Mouse (Mus musculus) hindbrain, embryonic 13.5 days (tissue): ENCODE data around the gene Arhgap17. TPM values are rescaled to one million over a fixed set of nuclear protein-coding genes. Genes with fewer than 3 reads are reported as not detected.

Experiments used
- ATAC-seq: fragments of 200-750 bp; cut with Nextera tagmentation; 2 replicates; pipeline ENCODE4 v1.8.0; 2017; ENCODE audit warnings: moderate TSS enrichment; ENCODE audit not compliant: low FRiP score
- H3K27ac ChIP-seq: fragments of 300-500 bp; sonication (generic); 2 replicates; pipeline ENCODE4 v1.5.1; 2015; ENCODE audit warnings: inconsistent platforms, mild to moderate bottlenecking, moderate library complexity
- H3K27me3 ChIP-seq: fragments of 300-500 bp; sonication (generic); 2 replicates; pipeline ENCODE4 v1.6.1; 2015; ENCODE audit warnings: mild to moderate bottlenecking, inconsistent platforms
- H3K36me3 ChIP-seq: fragments of 300-500 bp; sonication (generic); 2 replicates; pipeline ENCODE4 v1.6.1; 2015; ENCODE audit warnings: mild to moderate bottlenecking, inconsistent platforms
- H3K4me1 ChIP-seq: fragments of 300-500 bp; sonication (generic); replicated peaks from 2 replicates; pipeline ENCODE4 v1.6.1; 2015; ENCODE audit warnings: inconsistent platforms
- H3K4me2 ChIP-seq: fragments of 300-500 bp; sonication (generic); 2 replicates; pipeline ENCODE4 v1.6.1; 2015; ENCODE audit warnings: inconsistent platforms, mild to moderate bottlenecking, moderate library complexity
- H3K4me3 ChIP-seq: fragments of 300-500 bp; sonication (generic); 2 replicates; pipeline ENCODE4 v1.5.1; 2015; ENCODE audit warnings: mild to moderate bottlenecking, inconsistent platforms
- H3K9ac ChIP-seq: fragments of 300-500 bp; sonication (generic); 2 replicates; pipeline ENCODE4 v1.6.1; 2015; ENCODE audit warnings: mild to moderate bottlenecking, inconsistent platforms
- H3K9me3 ChIP-seq: fragments of 300-500 bp; sonication (generic); 2 replicates; pipeline ENCODE4 v1.6.1; 2016; ENCODE audit warnings: inconsistent platforms
- WGBS: fragments of 180-500 bp; shearing (Covaris S2); methylation state at CpG from one replicate; pipeline ENCODE4 v1.1.7; 2015; 5-methylcytosine and 5-hydroxymethylcytosine counted together
- polyA plus RNA-seq: library from polyadenylated mRNA; unstranded; fragments of >200 nt; fragmentation: Nextera tagmentation; extraction: Ambion mirVana; gene quantifications from 2 replicates; pipeline ENCODE4 v1.2.1, GENCODE M21; 2015

Arhgap17 gene
- polyA plus RNA-seq, 1 experiment from 2014 or later: 13.0 TPM

DNA sequence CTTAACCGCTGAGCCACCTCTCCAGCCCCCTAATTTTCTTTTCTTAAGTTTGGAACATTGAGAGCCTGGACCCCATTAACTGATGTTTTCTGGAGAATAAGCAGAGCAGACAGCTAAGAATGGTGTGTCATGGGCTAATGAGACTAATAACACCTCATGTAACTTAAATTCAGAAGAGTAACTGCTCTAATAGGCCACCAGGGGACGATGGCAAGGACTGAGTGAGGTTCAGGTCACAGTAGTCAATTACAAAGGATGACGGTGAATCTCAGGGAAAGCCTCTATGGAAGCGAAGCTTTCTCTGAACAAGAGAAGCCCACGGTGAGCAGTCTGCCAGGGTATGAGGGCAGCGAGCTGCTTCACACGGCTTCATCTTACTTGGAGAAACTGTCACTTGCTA is 74.3 kb downstream of the Arhgap17 start:
- Histone ChIP-seq H3K9me3 (no peaks in the 10 kb centered on the region), H3K4me2 (no peak overlapping the region), H3K36me3 (peaks cover 93% of the 10 kb centered on the region), H3K4me1 (no peaks in the 10 kb centered on the region), H3K27me3 (no peaks in the 10 kb centered on the region), H3K4me3 (no peak overlapping the region), H3K27ac (no peak overlapping the region), H3K9ac (no peak overlapping the region)
- ATAC-seq: no peak
- WGBS: 87% methylated on average over 7 of the region's 7 CpGs

GRCm38 (mm10) chr7:123293898-123294297 is 75.8 kb downstream of the Arhgap17 start:
- Histone ChIP-seq H3K9ac (no peak overlapping the region), H3K27ac (no peak overlapping the region), H3K36me3 (peaks cover 93% of the 10 kb centered on the region), H3K9me3 (no peaks in the 10 kb centered on the region), H3K27me3 (no peaks in the 10 kb centered on the region), H3K4me2 (no peak overlapping the region), H3K4me3 (no peak overlapping the region), H3K4me1 (no peaks in the 10 kb centered on the region)
- 94% methylated on average over 7 of the region's 7 CpGs for WGBS
- ATAC-seq: no peak

DNA sequence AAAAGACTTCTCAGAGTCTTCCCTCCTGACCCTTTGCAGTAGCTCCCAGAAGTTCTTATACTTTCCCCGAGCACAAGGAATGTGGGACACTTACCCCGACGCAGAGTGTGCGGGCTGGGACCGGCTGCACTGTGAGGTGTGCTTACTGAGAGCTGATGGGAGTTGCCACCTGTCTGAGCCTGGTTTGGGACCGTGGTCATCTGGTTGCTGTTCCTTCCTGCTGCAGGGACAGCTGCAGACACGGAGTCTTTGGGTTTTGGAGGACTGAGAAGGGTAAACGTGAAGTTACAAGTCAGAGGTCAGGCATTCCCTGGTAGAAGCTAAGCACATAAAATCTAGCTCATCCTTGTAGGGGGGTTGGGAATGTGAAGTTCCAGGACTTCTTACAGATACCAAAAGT is 77.8 kb downstream of the Arhgap17 start:
- WGBS: 89% methylated on average over 8 of the region's 8 CpGs
- Histone ChIP-seq H3K4me2 (no peak overlapping the region), H3K27me3 (no peaks in the 10 kb centered on the region), H3K4me3 (no peak overlapping the region), H3K4me1 (no peaks in the 10 kb centered on the region), H3K9ac (no peak overlapping the region), H3K9me3 (no peaks in the 10 kb centered on the region), H3K36me3 (peaks cover 87% of the 10 kb centered on the region), H3K27ac (no peak overlapping the region)
- no peak for ATAC-seq

DNA sequence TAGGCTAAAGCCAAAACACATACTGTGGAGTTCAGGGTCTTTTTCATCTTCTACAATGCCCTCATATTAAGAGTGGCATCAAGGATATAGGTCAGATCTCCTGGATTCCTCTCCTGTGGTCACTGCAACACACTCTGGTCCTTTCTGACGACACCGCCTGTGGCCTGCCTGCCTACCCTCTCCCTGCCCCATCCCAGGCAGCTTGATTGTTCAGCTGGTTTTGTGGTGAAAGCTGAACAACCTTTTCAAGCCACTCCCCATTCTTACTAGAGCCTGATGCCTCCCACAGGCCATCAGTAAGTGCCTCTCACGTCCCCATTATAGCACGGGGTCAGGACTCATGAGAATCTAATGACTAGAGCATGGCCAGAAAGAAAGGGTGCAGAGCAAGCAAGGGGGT is 80.5 kb downstream of the Arhgap17 start:
- H3K27ac ChIP-seq: no peak overlapping the region
- H3K4me3 ChIP-seq: no peak overlapping the region
- WGBS: 79% methylated on average over 4 of the region's 4 CpGs
- H3K9ac ChIP-seq: no peak overlapping the region
- no peaks in the 10 kb centered on the region for H3K27me3 ChIP-seq
- H3K4me2 ChIP-seq: no peak overlapping the region
- peaks cover 4% of the 10 kb centered on the region; the same call in 1 of the 2 replicates for H3K4me1 ChIP-seq
- ATAC-seq: no peak
- peaks cover 82% of the 10 kb centered on the region for H3K36me3 ChIP-seq
- no peaks in the 10 kb centered on the region for H3K9me3 ChIP-seq

DNA sequence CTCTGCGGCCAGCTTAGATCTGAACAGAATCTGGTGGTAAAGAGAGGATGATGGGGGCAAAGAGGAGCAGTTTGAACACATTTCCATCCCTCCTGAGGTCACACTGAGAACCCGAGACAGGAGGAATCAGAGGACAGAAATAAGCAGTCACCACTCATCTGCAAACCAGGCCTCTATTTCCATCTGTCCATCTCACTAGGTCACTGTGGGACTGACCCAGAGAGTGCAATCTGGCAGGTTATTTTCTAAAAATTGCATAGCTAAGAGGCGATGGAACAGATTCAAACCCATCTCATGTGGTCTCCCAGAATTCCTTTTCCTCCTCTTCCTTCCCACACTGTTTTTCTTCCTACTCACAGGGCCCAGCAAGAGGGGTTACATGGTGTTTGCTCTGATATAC is 81.8 kb downstream of the Arhgap17 start:
- ATAC-seq: no peak
- 96% methylated on average over 3 of the region's 3 CpGs for WGBS

GRCm38 (mm10) chr7:123285896-123286295 is 83.8 kb downstream of the Arhgap17 start:
- ATAC-seq: no peak
- Histone ChIP-seq H3K9ac (no peak overlapping the region), H3K4me1 (peaks cover 4% of the 10 kb centered on the region), H3K4me3 (no peak overlapping the region), H3K27me3 (no peaks in the 10 kb centered on the region), H3K36me3 (peaks cover 63% of the 10 kb centered on the region), H3K4me2 (no peak overlapping the region), H3K27ac (no peak overlapping the region), H3K9me3 (no peaks in the 10 kb centered on the region)
- 96% methylated on average over 5 of the region's 5 CpGs for WGBS

More for the DNA sequence above, 81.8 kb downstream of the Arhgap17 start:
- Histone ChIP-seq H3K27me3 (no peaks in the 10 kb centered on the region), H3K27ac (no peak overlapping the region), H3K4me1 (peaks cover 4% of the 10 kb centered on the region), H3K9me3 (no peaks in the 10 kb centered on the region), H3K4me2 (no peak overlapping the region), H3K9ac (no peak overlapping the region), H3K4me3 (no peak overlapping the region), H3K36me3 (peaks cover 75% of the 10 kb centered on the region)

- Histone ChIP-seq H3K36me3 (peaks cover 57% of the 10 kb centered on the region), H3K9ac (no peak overlapping the region), H3K9me3 (no peaks in the 10 kb centered on the region), H3K4me2 (no peak overlapping the region), H3K4me1 (peaks cover 4% of the 10 kb centered on the region), H3K27ac (no peak overlapping the region), H3K27me3 (no peaks in the 10 kb centered on the region), H3K4me3 (no peak overlapping the region)
- ATAC-seq: no peak
- 81% methylated on average over 4 of the region's 4 CpGs for WGBS
Observed at GRCm38 (mm10) chr7:123283826-123284225, 85.9 kb downstream of the Arhgap17 start.

DNA sequence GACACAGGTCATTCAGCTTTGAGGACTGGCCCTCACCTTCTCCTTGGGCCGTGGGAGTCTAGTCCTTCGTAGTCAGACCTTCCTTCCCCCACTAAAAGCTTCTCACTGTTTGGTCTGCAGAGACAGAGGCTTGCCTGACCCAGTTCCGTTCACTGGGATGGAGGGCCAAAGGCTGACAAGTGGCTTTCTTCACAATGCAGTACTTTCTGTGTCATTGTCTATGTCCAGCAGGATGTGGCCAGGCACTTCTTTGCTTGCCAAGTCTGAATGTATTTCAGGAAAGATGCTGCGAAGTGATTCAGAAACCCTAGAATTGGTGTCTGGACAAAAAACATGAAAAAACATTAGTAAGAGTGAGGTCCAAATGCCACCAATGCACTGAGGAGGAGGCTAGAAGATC is 89.9 kb downstream of the Arhgap17 start:
- Histone ChIP-seq H3K4me3 (no peak overlapping the region), H3K9me3 (no peaks in the 10 kb centered on the region), H3K27me3 (no peaks in the 10 kb centered on the region), H3K9ac (no peak overlapping the region), H3K4me1 (no peaks in the 10 kb centered on the region; the same call in 1 of the 2 replicates), H3K27ac (no peak overlapping the region), H3K36me3 (peaks cover 60% of the 10 kb centered on the region), H3K4me2 (no peak overlapping the region)
- no peak for ATAC-seq
- 90% methylated on average over 4 of the region's 4 CpGs for WGBS

DNA sequence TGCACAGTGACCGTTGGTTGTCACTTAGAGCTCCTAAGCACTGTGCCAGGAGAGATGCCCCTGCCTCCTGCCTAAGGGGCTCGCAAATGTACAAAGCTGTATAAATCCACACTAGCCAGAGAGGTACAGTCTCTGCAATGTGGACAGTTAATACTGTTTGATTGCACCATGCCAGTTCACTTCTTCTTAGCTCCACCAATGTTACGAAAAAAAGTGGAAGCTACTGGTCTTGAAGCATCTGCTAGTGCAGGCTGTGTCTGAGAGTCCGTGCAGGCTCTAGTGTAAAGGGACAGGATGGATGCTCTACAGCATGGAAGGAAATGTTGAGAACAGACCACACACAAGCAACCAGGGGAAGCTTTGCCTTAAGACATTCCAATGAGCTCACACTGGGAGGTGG is 93.1 kb downstream of the Arhgap17 start:
- Histone ChIP-seq H3K4me1 (peaks cover 6% of the 10 kb centered on the region; the same call in 1 of the 2 replicates), H3K36me3 (peaks cover 44% of the 10 kb centered on the region), H3K9ac (no peak overlapping the region), H3K4me3 (no peak overlapping the region), H3K27me3 (no peaks in the 10 kb centered on the region), H3K4me2 (no peak overlapping the region), H3K27ac (no peak overlapping the region), H3K9me3 (no peaks in the 10 kb centered on the region)
- ATAC-seq: no peak
- WGBS: 92% methylated on average over 4 of the region's 4 CpGs

GRCm38 (mm10) chr7:123273056-123273455 is 96.7 kb downstream of the Arhgap17 start:
- ATAC-seq: no peak
- WGBS: 61% methylated on average over 11 of the region's 11 CpGs
- Histone ChIP-seq H3K4me2 (no peak overlapping the region), H3K9me3 (no peaks in the 10 kb centered on the region), H3K4me3 (no peak overlapping the region), H3K9ac (no peak overlapping the region), H3K27ac (no peak overlapping the region), H3K36me3 (peaks cover 22% of the 10 kb centered on the region), H3K27me3 (no peaks in the 10 kb centered on the region), H3K4me1 (peaks cover 6% of the 10 kb centered on the region; the same call in 1 of the 2 replicates)

GRCm38 (mm10) chr7:123258103-123258502 is 111.6 kb downstream of the Arhgap17 start:
- no peak overlapping the region for H3K4me3 ChIP-seq
- H3K4me2 ChIP-seq: no peak overlapping the region
- H3K27me3 ChIP-seq: no peaks in the 10 kb centered on the region
- 0 out of 2 replicates have a peak, but pooled peaks cover 4% of the 10 kb centered on the region for H3K4me1 ChIP-seq
- H3K27ac ChIP-seq: no peak overlapping the region
- no peaks in the 10 kb centered on the region for H3K9me3 ChIP-seq
- no peaks in the 10 kb centered on the region for H3K36me3 ChIP-seq
- ATAC-seq: no peak
- WGBS: 93% methylated on average over 8 of the region's 8 CpGs
- H3K9ac ChIP-seq: no peak overlapping the region

- Histone ChIP-seq H3K27ac (no peak overlapping the region), H3K4me1 (0 out of 2 replicates have a peak, but pooled peaks cover 4% of the 10 kb centered on the region), H3K36me3 (no peaks in the 10 kb centered on the region), H3K27me3 (no peaks in the 10 kb centered on the region), H3K9ac (no peak overlapping the region), H3K9me3 (no peaks in the 10 kb centered on the region), H3K4me2 (no peak overlapping the region), H3K4me3 (no peak overlapping the region)
- no peak for ATAC-seq
- WGBS: 91% methylated on average over 14 of the region's 14 CpGs
Observed at GRCm38 (mm10) chr7:123254196-123254970, 115.3 kb downstream of the Arhgap17 start.

DNA sequence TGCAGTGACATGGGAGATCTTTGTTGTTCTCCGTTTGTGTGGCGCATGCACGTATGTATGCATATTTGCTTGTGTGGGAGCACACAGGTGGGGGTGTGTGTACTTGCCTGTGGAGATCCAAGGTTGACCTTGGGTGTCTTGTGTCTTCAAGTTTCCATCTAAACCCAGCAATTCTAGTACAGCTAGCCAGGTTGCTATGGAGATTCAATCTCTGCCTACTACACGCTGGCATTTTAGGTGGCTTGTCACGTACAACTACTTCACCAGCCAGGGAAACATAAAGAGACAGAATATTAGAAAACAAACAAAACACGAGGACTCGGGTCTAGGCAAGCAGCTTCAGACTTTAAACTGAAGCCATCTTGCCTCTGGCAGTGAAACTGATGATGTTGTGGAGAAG is 116.3 kb downstream of the Arhgap17 start:
- ATAC-seq: no peak
- H3K27ac ChIP-seq: no peak overlapping the region
- H3K36me3 ChIP-seq: no peaks in the 10 kb centered on the region

More for the DNA sequence above, 116.3 kb downstream of the Arhgap17 start:
- Histone ChIP-seq H3K4me1 (0 out of 2 replicates have a peak, but pooled peaks cover 4% of the 10 kb centered on the region), H3K4me3 (no peak overlapping the region), H3K4me2 (no peak overlapping the region), H3K9ac (no peak overlapping the region), H3K27me3 (no peaks in the 10 kb centered on the region), H3K9me3 (no peaks in the 10 kb centered on the region)
- WGBS: 72% methylated on average over 7 of the region's 7 CpGs
